Mouse (Mus musculus): ENCODE results near the gene Tex2.

Tex2 gene

GRCm38 (mm10) chr11:106458540-106458939 is 154.7 kb downstream of the Tex2 start:
- no peak for DNase-seq (ENCODE audit: low spot score in 2 of 2)

Data from right cerebral cortex, postnatal 36 days (tissue).